Mouse (Mus musculus) bone marrow, adult 2 months (tissue): ENCODE results near the gene Hnrnpul2.

Experiments used
- CTCF ChIP-seq: fragments of 200-500 bp; IDR thresholded peaks from 2 replicates; pipeline ENCODE4 v1.5.1; 2011; ENCODE audit warnings: low read length, control low read depth; ENCODE audit not compliant: control insufficient read depth, insufficient read depth
- POLR2A ChIP-seq: fragments of 200-500 bp; IDR thresholded peaks from 2 replicates; pipeline ENCODE4 v1.6.1; 2011; ENCODE audit warnings: low read depth, mild to moderate bottlenecking, control low read depth, low read length, borderline replicate concordance; ENCODE audit not compliant: control insufficient read depth

- TF ChIP-seq CTCF (no peak), POLR2A (no peak)
Observed at GRCm38 (mm10) chr19:8842961-8843360, 23.2 kb downstream of the Hnrnpul2 start.
